Mouse (Mus musculus) gastrocnemius, postnatal 36 days (tissue): ENCODE data around the gene Etfb. TPM values are rescaled to one million over a fixed set of nuclear protein-coding genes. Genes with fewer than 3 reads are reported as not detected.

ENCODE experiments used
- DNase-seq, 2 experiments: peaks; one replicate each; pipeline ENCODE4 v3.0.0; 2022
- intact Hi-C: fragments of 180-260 bp; cut with DNase I; formaldehyde crosslinking; loops from one replicate; pipeline ENCODE4 v1.15.1; 2025
- microRNA-seq, 2 experiments: library from miRNA; unstranded; fragments of <30 nt; microRNA quantifications; one replicate each; pipeline ENCODE4 v1.2.0; 2021
- total RNA-seq, 2 experiments: library from RNA; stranded (reverse); gene quantifications; 2 replicates each; pipeline ENCODE4 v1.2.3; 2021

The Etfb gene
- total RNA-seq, 2 experiments from 2014 or later, result 264 to 310 TPM

GRCm38 (mm10) chr7:43489631-43490125, 45.8 kb downstream of the Etfb start, which contains the start of gene Iglon5:
Gene Iglon5, minus strand, starts transcription at chr7:43490075.
- DNase-seq, result no peak
- intact Hi-C loops, result no loop called here

- peak in 1 of 2 experiments; percentile 17 for DNase-seq
- intact Hi-C loops, result no loop called here
Measured at GRCm38 (mm10) chr7:43490182-43490584, 46.3 kb downstream of the Etfb start.

- DNase-seq, result no peak
- intact Hi-C loops, result no loop called here
Measured at GRCm38 (mm10) chr7:43490861-43491260, 47.0 kb downstream of the Etfb start.

- intact Hi-C loops, result no loop called here
- DNase-seq, result no peak
Measured at GRCm38 (mm10) chr7:43495343-43496021, 51.6 kb downstream of the Etfb start.

Small RNAs within 50 kb of the gene (microRNA-seq; reads per million reads assigned to microRNA genes)
- gene Mir7051, result 0.74 to 2.1 reads per million in 2 experiments

Other genes starting within 250 kb of the Etfb start
- gene Zfp715, start 130.8 kb upstream of the Etfb start, total RNA-seq, result 1 to 10 TPM; 6.8 to 8.4 TPM
- gene Siglecf, start 92.7 kb upstream of the Etfb start, total RNA-seq, result not detected
- gene Siglecg, start 35.9 kb upstream of the Etfb start, total RNA-seq, result under 1 TPM in 1 of 2 experiments, not detected in 1; 0.08 TPM
- gene Lim2, start 16.4 kb upstream of the Etfb start, total RNA-seq, result not detected
- not detected for gene Nkg7, start 7.0 kb upstream of the Etfb start, total RNA-seq
- gene Cldnd2, start 3.3 kb upstream of the Etfb start, total RNA-seq, result not detected
- gene Gm45233, start within 50 bp of the Etfb start, total RNA-seq, result under 1 TPM in 1 of 2 experiments, not detected in 1; 0.79 TPM
- gene Vsig10l, start 19.1 kb downstream of the Etfb start, total RNA-seq, result 1 to 10 TPM; 1.7 TPM
- gene Iglon5, start 46.0 kb downstream of the Etfb start, total RNA-seq, result under 1 TPM; 0.23 to 0.27 TPM
- gene 4931406B18Rik, start 61.9 kb downstream of the Etfb start, total RNA-seq, result not detected
- gene Cd33, start 100.3 kb downstream of the Etfb start, total RNA-seq, result under 1 TPM; 0.62 to 0.82 TPM
- under 1 TPM; 0.26 to 0.52 TPM for gene Zfp658, start 118.2 kb downstream of the Etfb start, total RNA-seq
- gene Zfp719, start 135.5 kb downstream of the Etfb start, total RNA-seq, result 1 to 10 TPM; 3.0 to 4.4 TPM
- gene Zfp819, start 163.1 kb downstream of the Etfb start, total RNA-seq, result not detected
- gene Ceacam18, start 190.6 kb downstream of the Etfb start, total RNA-seq, result not detected
- under 1 TPM; 0.13 to 0.89 TPM for gene Siglece, start 216.1 kb downstream of the Etfb start, total RNA-seq
- gene Ctu1, start 227.9 kb downstream of the Etfb start, total RNA-seq, result 1 to 10 TPM; 2.3 TPM
- not detected for gene Klk14, start 246.3 kb downstream of the Etfb start, total RNA-seq